12 mouse cellular contexts compared by ENCODE assay signal in genomic region chr10:43424545-43424944, GRCm38 (mm10). TPM values are rescaled to one million over a fixed set of nuclear protein-coding genes. Genes with fewer than 3 reads are reported as not detected.
DNase-seq lines count a peak whose midpoint lies in the region; ATAC-seq and TF ChIP-seq lines count a peak whose summit lies in the region.
"Had no signal": no experiment of that assay in that cellular context is flagged by ENCODE, and none has a peak within 500 bp of the region (broad histone marks: within the 10 kb centered on the region; RNA-seq: fewer than 3 reads in every experiment).

No protein-coding gene starts in this region.

- H3K4me1 ChIP-seq in liver, embryonic 12.5 days, result peaks cover 8% of the 10 kb centered on the region; the same call in 1 of the 2 replicates
- peaks cover 14 to 20% of the 10 kb centered on the region in 2 experiments for H3K4me1 ChIP-seq in heart, embryonic 14.5 days (ENCODE audit: control insufficient read depth in 2 of 2, insufficient read depth in 2 of 2, low read length in 2 of 2)
- H3K4me1 ChIP-seq in liver, embryonic 14.5 days (replicated peaks; ENCODE audit: control insufficient read depth in 2 of 2, insufficient read depth in 2 of 2, low read length in 1 of 2), result no peaks in the 10 kb centered on the region

- H3K9ac ChIP-seq in liver, embryonic 12.5 days, result no peak overlapping the region
- no peak overlapping the region for H3K9ac ChIP-seq in heart, embryonic 14.5 days (ENCODE audit: low read length)
- H3K9ac ChIP-seq in liver, embryonic 14.5 days (replicated peaks), result no peak overlapping the region

- H3K36me3 ChIP-seq in liver, embryonic 12.5 days, result no peaks in the 10 kb centered on the region
- no peaks in the 10 kb centered on the region for H3K36me3 ChIP-seq in heart, embryonic 14.5 days (ENCODE audit: control insufficient read depth, insufficient read depth, low read length)
- no peaks in the 10 kb centered on the region for H3K36me3 ChIP-seq in liver, embryonic 14.5 days (replicated peaks; ENCODE audit: control insufficient read depth, insufficient read depth, low read depth)

- H3K4me3 ChIP-seq in liver, embryonic 12.5 days, result no peak overlapping the region
- no peak overlapping the region for H3K4me3 ChIP-seq in heart, embryonic 14.5 days (ENCODE audit: control insufficient read depth in 1 of 2, insufficient read depth in 1 of 2, low read depth in 1 of 2, low read length in 2 of 2)
- H3K4me3 ChIP-seq in liver, embryonic 14.5 days (ENCODE audit: insufficient read depth in 1 of 2, low read depth in 2 of 2, low read length in 2 of 2), result no peak overlapping the region
- H3K4me3 ChIP-seq: megakaryocyte, embryonic 14.5 days had no signal

- no peak for ATAC-seq in liver, embryonic 12.5 days
- peak; percentile 77 for ATAC-seq in heart, embryonic 14.5 days (ENCODE audit: insufficient number of reproducible peaks, insufficient read depth, low FRiP score, low read depth)
- 0 out of 2 replicates have a peak, but pooled peaks have one; percentile 26 for ATAC-seq in liver, embryonic 14.5 days (ENCODE audit: insufficient read depth)
- no peak for ATAC-seq in activated CD4-positive, CD25-positive, alpha-beta regulatory T cell, adult 4 months
- ATAC-seq: intestine, postnatal 0 days; Patski had no signal

- no peaks in the 10 kb centered on the region for H3K27me3 ChIP-seq in liver, embryonic 12.5 days (replicated peaks)
- H3K27me3 ChIP-seq in heart, embryonic 14.5 days (ENCODE audit: control insufficient read depth, insufficient read depth, low read length), result no peaks in the 10 kb centered on the region
- H3K27me3 ChIP-seq in liver, embryonic 14.5 days (ENCODE audit: control insufficient read depth, insufficient read depth, low read length), result no peaks in the 10 kb centered on the region
- H3K27me3 ChIP-seq: megakaryocyte, embryonic 14.5 days; Patski had no signal

- H3K4me2 ChIP-seq in liver, embryonic 12.5 days, result no peak overlapping the region
- H3K4me2 ChIP-seq in heart, embryonic 14.5 days (ENCODE audit: low read length), result no peak overlapping the region
- H3K4me2 ChIP-seq in liver, embryonic 14.5 days (ENCODE audit: low read depth), result no peak overlapping the region

- no peak for TF ChIP-seq CTCF in liver, embryonic 14.5 days (IDR thresholded peaks at IDR 0.05; ENCODE audit: low read depth)

- no peaks in the 10 kb centered on the region for H3K9me3 ChIP-seq in liver, embryonic 12.5 days (replicated peaks)
- H3K9me3 ChIP-seq in heart, embryonic 14.5 days (ENCODE audit: control insufficient read depth, low read length), result no peaks in the 10 kb centered on the region
- no peaks in the 10 kb centered on the region for H3K9me3 ChIP-seq in liver, embryonic 14.5 days (ENCODE audit: control insufficient read depth, low read length)
- H3K9me3 ChIP-seq: megakaryocyte, embryonic 14.5 days had no signal

- peak; percentile 28 for DNase-seq in liver
- peak in 1 of 3 experiments; percentile 16 for DNase-seq in liver, embryonic 14.5 days (ENCODE audit: low read depth in 3 of 3, low spot score in 3 of 3)
- DNase-seq in cerebellum, adult 9-11 months, result no peak
- DNase-seq in right cerebral cortex, postnatal 14 days, result no peak
- DNase-seq: gastrocnemius, postnatal 14 days; thymus, postnatal 14 days had no signal

- TF ChIP-seq EP300 in liver, embryonic 14.5 days (IDR thresholded peaks at IDR 0.05; ENCODE audit: low read depth), result no peak

- H3K27ac ChIP-seq in liver, embryonic 12.5 days, result no peak overlapping the region
- H3K27ac ChIP-seq in heart, embryonic 14.5 days (replicated peaks in 1 of 2; ENCODE audit: control insufficient read depth in 1 of 2, insufficient read depth in 1 of 2, low read depth in 2 of 2, low read length in 2 of 2), result peak overlapping the region in 1 of 2 experiments; percentile 57; a peak in 2 of 4 replicates
- no peak overlapping the region for H3K27ac ChIP-seq in liver, embryonic 14.5 days

- WGBS in liver, embryonic 12.5 days (ENCODE audit: insufficient replicate concordance), result 27% methylated on average over 5 of the region's 5 CpGs
- WGBS in heart, embryonic 14.5 days, result 29% methylated on average over 5 of the region's 5 CpGs
- WGBS in liver, embryonic 14.5 days (ENCODE audit: insufficient replicate concordance), result 25% methylated on average over 5 of the region's 5 CpGs

RNA-seq across cellular contexts. Expression of gene Bend3, which starts 54.1 kb away (rescaled TPM):
- 3.0 and 4.2 TPM in 2 replicates for polyA plus RNA-seq in liver, embryonic 12.5 days (2016; fragmentation: Nextera tagmentation; extraction: Ambion mirVana)
- 4.6 and 5.6 TPM in 2 replicates for polyA plus RNA-seq in heart, embryonic 14.5 days (2014; fragmentation: Nextera tagmentation; extraction: Ambion mirVana)
- 2.0 and 2.1 TPM in 2 replicates for polyA plus RNA-seq in liver, embryonic 14.5 days (2012; rRNA removed)
- polyA plus RNA-seq in liver, embryonic 14.5 days (2014; fragmentation: Nextera tagmentation; extraction: Ambion mirVana), result 1.2 and 1.3 TPM in 2 replicates
- polyA plus RNA-seq in activated CD4-positive, CD25-positive, alpha-beta regulatory T cell, adult 4 months (2017; shearing (Covaris generic)), result 1 to 10 TPM; 1.0 to 1.5 TPM

Comparison
In these comparisons a context has a peak if more than half of its experiments do, and no peak if none do; other contexts are left out.
1. ATAC-seq: peak in heart, embryonic 14.5 days (single experiment) and liver, embryonic 14.5 days (single experiment); none in liver, embryonic 12.5 days (single experiment) and activated CD4-positive, CD25-positive, alpha-beta regulatory T cell, adult 4 months (single experiment).